Mouse (Mus musculus) lung, postnatal 0 days (tissue): Measurements from ENCODE around the gene 1700001L19Rik. TPM values are rescaled to one million over a fixed set of nuclear protein-coding genes. Genes with fewer than 3 reads are reported as not detected.

Experiments used
- ATAC-seq: fragments of 200-750 bp; cut with Nextera tagmentation; 2 replicates; pipeline ENCODE4 v1.8.0; 2017; ENCODE audit warnings: moderate library complexity
- DNase-seq: peaks from one replicate; pipeline ENCODE4 v3.0.0-alpha.2; 2016; ENCODE audit warnings: low spot score
- H3K27ac ChIP-seq: fragments of 300-500 bp; sonication (generic); 2 replicates; pipeline ENCODE4 v1.5.1; 2014; ENCODE audit warnings: antibody characterized with exemption, mild to moderate bottlenecking, low read length, mixed read lengths
- H3K27me3 ChIP-seq: fragments of 300-500 bp; sonication (generic); replicated peaks from 2 replicates; pipeline ENCODE4 v1.6.1; 2014; ENCODE audit warnings: low read length, mixed read lengths; ENCODE audit not compliant: insufficient read depth
- H3K36me3 ChIP-seq: fragments of 300-500 bp; sonication (generic); 2 replicates; pipeline ENCODE4 v1.6.1; 2014; ENCODE audit warnings: low read length, mixed read lengths; ENCODE audit not compliant: insufficient read depth
- H3K4me1 ChIP-seq: fragments of 300-500 bp; sonication (generic); 2 replicates; pipeline ENCODE4 v1.6.1; 2014; ENCODE audit warnings: antibody characterized with exemption, low read depth, low read length, mixed read lengths; ENCODE audit not compliant: insufficient read depth
- H3K4me2 ChIP-seq: fragments of 300-500 bp; sonication (generic); replicated peaks from 2 replicates; pipeline ENCODE4 v1.6.1; 2014; ENCODE audit warnings: low read depth, mild to moderate bottlenecking, low read length, moderate library complexity, mixed read lengths
- H3K4me3 ChIP-seq: fragments of 300-500 bp; sonication (generic); 2 replicates; pipeline ENCODE4 v1.5.1; 2014; ENCODE audit warnings: low read depth, low read length
- H3K9ac ChIP-seq: fragments of 300-500 bp; sonication (generic); replicated peaks from 2 replicates; pipeline ENCODE4 v1.6.1; 2014; ENCODE audit warnings: low read depth, mild to moderate bottlenecking
- H3K9me3 ChIP-seq: fragments of 300-500 bp; sonication (generic); 2 replicates; pipeline ENCODE4 v1.6.1; 2016; ENCODE audit warnings: low read length, mixed read lengths
- CTCF ChIP-seq: IDR thresholded peaks from 2 replicates; pipeline ENCODE4 v1.5.1; 2016; ENCODE audit warnings: antibody characterized with exemption, mild to moderate bottlenecking
- EP300 ChIP-seq: IDR thresholded peaks from 2 replicates; pipeline ENCODE4 v1.6.1; 2016; ENCODE audit warnings: antibody characterized with exemption, mild to moderate bottlenecking, control low read depth
- WGBS: fragments of 180-500 bp; shearing (Covaris S2); extraction: QIAGEN DNeasy Blood & Tissue Kit; methylation state at CpG from one replicate; pipeline ENCODE4 v1.1.7; 2014; 5-methylcytosine and 5-hydroxymethylcytosine counted together
- polyA plus RNA-seq: library from polyadenylated mRNA; unstranded; fragments of >200 nt; fragmentation: Nextera tagmentation; extraction: Ambion mirVana; gene quantifications from 2 replicates; pipeline ENCODE4 v1.2.1, GENCODE M21; 2015

The 1700001L19Rik gene
- polyA plus RNA-seq, 1 experiment from 2014 or later, result 4.5 TPM

DNA sequence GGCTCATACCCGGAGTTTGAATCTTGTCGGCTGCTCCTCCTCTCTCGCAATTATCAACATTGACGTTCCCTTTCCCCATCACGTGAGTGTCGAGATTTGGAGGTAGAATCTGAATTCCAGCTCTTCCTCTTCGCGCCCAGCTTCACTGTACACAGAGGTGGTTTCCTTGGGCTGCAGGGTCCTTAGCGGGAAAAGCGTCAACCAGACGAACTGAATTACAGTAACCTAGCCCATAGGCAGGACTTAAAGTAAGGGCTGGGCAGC is 14.8 kb upstream of the 1700001L19Rik start:
- H3K27me3 ChIP-seq, result no peaks in the 10 kb centered on the region
- no peaks in the 10 kb centered on the region for H3K9me3 ChIP-seq
- WGBS, result 1% methylated on average over 11 of the region's 11 CpGs
- H3K4me1 ChIP-seq, result no peaks in the 10 kb centered on the region; the same call in 1 of the 2 replicates
- H3K27ac ChIP-seq, result peak overlapping the region; percentile 85
- H3K36me3 ChIP-seq, result 0 out of 2 replicates have a peak, but pooled peaks cover 9% of the 10 kb centered on the region
- ATAC-seq (no peak), DNase-seq (peak; percentile 41)
- peak overlapping the region; percentile 88 for H3K4me3 ChIP-seq
- TF ChIP-seq EP300 (no peak), CTCF (no peak)
- peak overlapping the region; percentile 70 for H3K9ac ChIP-seq
- peak overlapping the region; percentile 90 for H3K4me2 ChIP-seq

DNA sequence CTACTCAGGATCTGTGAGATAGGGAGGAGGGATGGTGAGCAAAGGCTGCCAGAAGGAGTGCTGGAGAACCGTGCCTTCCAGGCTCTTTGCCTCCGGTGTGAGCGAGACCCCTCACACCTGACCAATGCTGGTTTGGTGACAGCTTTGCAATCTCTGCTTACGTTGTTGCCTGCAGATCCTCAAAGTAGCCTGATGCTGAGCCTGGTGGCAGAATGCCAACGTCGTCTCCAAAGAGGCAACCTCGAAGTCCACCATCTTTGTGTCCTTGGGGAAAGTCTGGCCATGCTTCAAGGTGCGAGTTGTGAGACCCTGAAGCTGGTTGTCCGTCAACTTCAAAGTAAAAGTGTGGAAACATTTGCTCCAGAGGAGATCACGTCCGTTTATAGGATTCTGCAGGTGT is 13.3 kb upstream of the 1700001L19Rik start:
- WGBS, result 90% methylated on average over 11 of the region's 11 CpGs
- no peak for DNase-seq
- H3K9ac ChIP-seq, result no peak overlapping the region

DNA sequence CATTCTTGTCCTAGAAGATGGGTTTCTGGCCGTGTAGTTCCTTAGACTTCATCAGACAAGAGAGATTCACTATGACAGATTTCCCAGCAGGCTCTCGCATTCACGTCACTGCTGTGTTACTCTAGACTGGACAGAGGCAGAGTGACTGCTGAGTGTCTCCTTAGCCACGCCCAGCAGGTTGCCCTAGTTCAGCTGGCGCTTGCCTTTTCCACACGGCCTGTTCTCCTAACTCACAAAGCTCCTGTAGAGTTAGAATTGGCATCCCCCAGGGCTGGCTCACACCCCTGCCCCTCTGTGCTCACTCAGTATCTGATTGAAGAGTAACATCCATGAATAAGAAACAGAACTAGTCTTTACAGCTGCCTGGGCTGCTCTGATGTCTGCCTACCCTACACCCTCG is 11.8 kb upstream of the 1700001L19Rik start:
- Histone ChIP-seq H3K36me3 (peaks cover 25% of the 10 kb centered on the region), H3K4me3 (no peak overlapping the region), H3K4me1 (no peaks in the 10 kb centered on the region; the same call in 1 of the 2 replicates), H3K4me2 (no peak overlapping the region), H3K9me3 (no peaks in the 10 kb centered on the region), H3K27me3 (no peaks in the 10 kb centered on the region), H3K27ac (no peak overlapping the region), H3K9ac (no peak overlapping the region)
- no peak for TF ChIP-seq EP300
- no peak for TF ChIP-seq CTCF
- no peak for DNase-seq
- 84% methylated on average over 7 of the region's 7 CpGs for WGBS
- ATAC-seq, result no peak

More for the DNA sequence above, 13.3 kb upstream of the 1700001L19Rik start:
- peaks cover 23% of the 10 kb centered on the region for H3K36me3 ChIP-seq
- no peak overlapping the region for H3K27ac ChIP-seq
- H3K4me1 ChIP-seq, result no peaks in the 10 kb centered on the region; the same call in 1 of the 2 replicates
- H3K27me3 ChIP-seq, result no peaks in the 10 kb centered on the region
- ATAC-seq, result no peak
- no peak for TF ChIP-seq EP300
- no peak overlapping the region for H3K4me2 ChIP-seq
- no peak overlapping the region for H3K4me3 ChIP-seq
- H3K9me3 ChIP-seq, result no peaks in the 10 kb centered on the region

DNA sequence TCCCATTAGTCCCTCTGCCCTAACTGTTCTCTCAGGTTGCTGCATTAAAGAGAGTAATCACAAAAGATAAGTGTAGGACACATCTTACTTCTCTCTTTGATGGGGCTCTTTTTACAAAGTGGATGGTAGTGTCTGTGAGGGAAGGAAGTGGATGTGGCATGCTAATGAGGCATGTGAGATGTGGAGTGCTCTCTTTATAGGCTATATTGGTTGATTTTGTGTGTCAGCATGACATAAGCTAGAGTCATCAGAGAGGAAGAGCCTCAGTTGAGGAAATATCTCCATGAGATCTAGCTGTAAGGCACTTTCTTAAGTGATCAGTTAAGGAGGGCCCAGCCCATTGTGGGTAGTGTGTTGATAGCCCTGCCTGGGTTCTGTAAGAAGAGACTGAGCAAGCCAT is 8.9 kb upstream of the 1700001L19Rik start:
- H3K4me1 ChIP-seq, result no peaks in the 10 kb centered on the region
- H3K36me3 ChIP-seq, result peaks cover 48% of the 10 kb centered on the region
- DNase-seq (no peak), ATAC-seq (no peak)
- H3K4me3 ChIP-seq, result no peak overlapping the region
- TF ChIP-seq EP300 (no peak), CTCF (no peak)
- H3K4me2 ChIP-seq, result no peak overlapping the region
- H3K9ac ChIP-seq, result no peak overlapping the region
- H3K27ac ChIP-seq, result no peak overlapping the region
- H3K27me3 ChIP-seq, result no peaks in the 10 kb centered on the region
- no peaks in the 10 kb centered on the region for H3K9me3 ChIP-seq

DNA sequence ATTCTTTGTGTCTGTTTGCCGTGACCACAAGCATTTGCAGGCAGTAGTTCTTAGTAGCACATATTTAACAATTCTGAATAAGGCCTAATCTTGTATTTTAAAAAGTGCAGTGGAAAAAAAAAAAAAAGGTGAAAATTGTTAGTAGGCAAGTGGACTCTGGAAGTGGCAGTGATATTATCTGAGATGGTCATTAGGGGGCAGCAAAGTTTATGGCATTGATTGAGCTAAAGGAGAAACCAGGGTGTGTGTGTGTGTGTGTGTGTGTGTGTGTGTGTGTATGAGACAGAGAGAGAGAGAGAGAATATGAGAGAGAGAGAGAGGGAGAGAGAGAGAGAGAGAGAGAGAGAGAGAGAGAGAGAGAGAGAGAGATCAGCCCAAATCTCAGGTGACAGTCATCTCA is 3.4 kb upstream of the 1700001L19Rik start:
- no peak overlapping the region for H3K27ac ChIP-seq
- DNase-seq (peak; percentile 37), ATAC-seq (no peak)
- H3K9ac ChIP-seq, result no peak overlapping the region
- H3K4me1 ChIP-seq, result no peaks in the 10 kb centered on the region
- no peaks in the 10 kb centered on the region for H3K9me3 ChIP-seq
- peaks cover 27% of the 10 kb centered on the region for H3K36me3 ChIP-seq
- no peak overlapping the region for H3K4me2 ChIP-seq
- WGBS, result 79% methylated on average over 1 of the region's 1 CpGs
- no peak overlapping the region for H3K4me3 ChIP-seq
- TF ChIP-seq EP300 (no peak), CTCF (peak; percentile 64)
- H3K27me3 ChIP-seq, result no peaks in the 10 kb centered on the region

DNA sequence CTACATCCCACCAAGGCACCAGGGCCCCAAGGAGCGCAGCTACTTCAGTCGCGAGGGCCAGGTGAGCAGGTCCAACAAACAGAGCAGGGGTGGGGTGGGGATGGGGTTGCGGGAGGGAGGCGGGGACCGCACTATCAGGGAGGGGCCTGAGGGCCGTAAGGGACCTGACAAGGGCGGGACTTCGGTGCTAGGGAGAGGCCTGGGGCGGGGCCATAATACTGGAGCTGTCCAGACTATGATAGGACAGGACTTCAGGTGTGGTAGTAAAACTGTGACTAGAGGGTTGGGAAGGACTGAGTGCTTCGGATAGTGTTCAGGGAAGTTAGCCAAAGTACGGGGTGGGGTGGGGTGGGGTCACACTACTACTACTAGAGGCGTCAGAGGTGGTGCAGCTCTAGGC is 446 bp downstream of the 1700001L19Rik start:
- H3K27ac ChIP-seq, result no peak overlapping the region
- H3K9me3 ChIP-seq, result no peaks in the 10 kb centered on the region
- ATAC-seq, result peak; percentile 84
- no peaks in the 10 kb centered on the region for H3K27me3 ChIP-seq
- H3K4me3 ChIP-seq, result no peak overlapping the region
- DNase-seq, result peak; percentile 60
- H3K4me1 ChIP-seq, result no peaks in the 10 kb centered on the region
- H3K36me3 ChIP-seq, result 0 out of 2 replicates have a peak, but pooled peaks cover 4% of the 10 kb centered on the region
- H3K9ac ChIP-seq, result no peak overlapping the region
- no peak for TF ChIP-seq EP300
- 10% methylated on average over 13 of the region's 13 CpGs for WGBS
- peak overlapping the region; percentile 39 for H3K4me2 ChIP-seq

DNA sequence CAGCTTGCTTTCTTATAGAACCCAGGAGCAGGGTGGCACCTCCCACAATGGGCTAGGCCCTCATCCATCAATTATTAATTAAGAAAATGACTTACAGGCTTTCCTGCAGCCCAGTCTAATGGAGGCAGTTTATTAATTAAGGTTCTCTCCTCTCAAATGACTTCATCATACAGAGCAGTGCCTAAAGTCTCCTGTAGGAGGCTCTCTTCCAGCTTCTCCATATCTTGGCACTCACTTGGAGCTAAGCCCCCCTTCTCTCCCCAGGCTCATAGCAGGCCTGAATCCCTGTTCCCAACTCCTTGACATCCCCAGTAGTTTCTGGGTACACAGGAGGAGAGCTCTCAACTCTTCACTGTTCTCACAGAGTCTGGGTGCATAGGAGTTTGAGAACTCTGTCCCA is 1.7 kb downstream of the 1700001L19Rik start:
- no peaks in the 10 kb centered on the region for H3K27me3 ChIP-seq
- H3K9me3 ChIP-seq, result no peaks in the 10 kb centered on the region
- no peak overlapping the region for H3K4me2 ChIP-seq
- no peaks in the 10 kb centered on the region for H3K4me1 ChIP-seq
- H3K9ac ChIP-seq, result no peak overlapping the region
- ATAC-seq, result no peak
- TF ChIP-seq CTCF (peak; percentile 27), EP300 (no peak)
- no peak for DNase-seq
- H3K36me3 ChIP-seq, result no peaks in the 10 kb centered on the region
- H3K4me3 ChIP-seq, result no peak overlapping the region
- no peak overlapping the region for H3K27ac ChIP-seq
